Mouse (Mus musculus) thymus, adult 2 months (tissue): ENCODE results near the gene Sri.

Experiments used
- CTCF ChIP-seq: fragments of 200-500 bp; IDR thresholded peaks from 2 replicates; pipeline ENCODE4 v1.5.1; 2012; ENCODE audit warnings: mild to moderate bottlenecking, control low read depth, low read length, moderate library complexity, borderline replicate concordance; ENCODE audit not compliant: control insufficient read depth, poor library complexity, insufficient read depth; ENCODE audit errors: extremely low read depth
- POLR2A ChIP-seq: fragments of 200-500 bp; IDR thresholded peaks from 2 replicates; pipeline ENCODE4 v1.6.1; 2012; ENCODE audit warnings: mild to moderate bottlenecking, low read length, control low read depth, moderate library complexity; ENCODE audit not compliant: control insufficient read depth, poor library complexity, insufficient read depth; ENCODE audit errors: extremely low read depth

DNA sequence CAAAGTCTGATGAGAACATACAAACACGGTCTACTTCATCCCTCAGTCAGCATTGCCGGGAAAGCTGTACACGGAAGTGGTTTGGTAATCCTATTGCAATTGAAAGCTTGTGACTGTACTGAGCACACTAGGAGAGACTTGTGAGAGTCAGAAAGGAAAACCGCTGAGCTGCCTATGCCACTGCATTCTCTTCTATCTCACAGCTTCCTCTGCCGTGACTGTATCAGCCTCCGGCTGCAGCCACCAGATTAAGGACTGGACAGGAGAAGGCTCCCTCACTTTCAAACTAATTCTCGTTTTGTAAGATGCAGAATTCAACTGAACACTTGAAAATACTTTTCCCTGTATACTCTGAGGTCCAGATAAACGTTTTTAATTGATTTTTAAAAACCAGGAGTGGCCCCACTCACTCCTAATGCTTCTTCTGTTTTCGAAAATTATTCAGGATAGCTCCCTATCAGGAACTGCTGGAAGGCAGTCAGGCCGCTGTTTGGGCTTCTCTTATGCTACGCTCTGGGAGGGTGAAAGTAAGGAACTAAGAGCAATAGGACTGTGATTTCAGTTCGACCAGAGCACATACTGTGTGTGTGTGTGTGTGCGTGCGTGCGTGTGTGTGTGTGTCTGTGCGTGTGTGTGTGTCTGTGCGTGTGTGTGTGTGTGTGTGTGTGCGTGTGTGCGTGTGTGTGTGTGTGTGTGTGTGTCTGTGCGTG is 37.1 kb downstream of the Sri start:
- TF ChIP-seq CTCF (no peak), POLR2A (no peak)
